Mouse (Mus musculus) forebrain, postnatal 0 days (tissue): ENCODE data around the gene Mpzl1. TPM values are rescaled to one million over a fixed set of nuclear protein-coding genes. Genes with fewer than 3 reads are reported as not detected.

Source experiments
- ATAC-seq: fragments of 200-750 bp; cut with Nextera tagmentation; 2 replicates; pipeline ENCODE4 v1.8.0; 2017; ENCODE audit warnings: mild to moderate bottlenecking, moderate library complexity
- DNase-seq: peaks from one replicate; pipeline ENCODE4 v3.0.0-alpha.2; 2015
- H3K27ac ChIP-seq: fragments of 300-500 bp; sonication (generic); 2 replicates; pipeline ENCODE4 v1.5.1; 2014; ENCODE audit warnings: low read depth, mild to moderate bottlenecking, antibody characterized with exemption, low read length, moderate library complexity, mixed read lengths
- H3K27me3 ChIP-seq: fragments of 300-500 bp; sonication (generic); 2 replicates; pipeline ENCODE4 v1.6.1; 2014; ENCODE audit warnings: mild to moderate bottlenecking, low read length, mixed read lengths; ENCODE audit not compliant: insufficient read depth
- H3K36me3 ChIP-seq: fragments of 300-500 bp; sonication (generic); 2 replicates; pipeline ENCODE4 v1.6.1; 2014; ENCODE audit warnings: mild to moderate bottlenecking, moderate library complexity; ENCODE audit not compliant: insufficient read depth
- H3K4me1 ChIP-seq: fragments of 300-500 bp; sonication (generic); 2 replicates; pipeline ENCODE4 v1.6.1; 2014; ENCODE audit warnings: antibody characterized with exemption; ENCODE audit not compliant: insufficient read depth
- H3K4me2 ChIP-seq: fragments of 300-500 bp; sonication (generic); 2 replicates; pipeline ENCODE4 v1.6.1; 2014; ENCODE audit warnings: low read depth, mild to moderate bottlenecking, moderate library complexity
- H3K4me3 ChIP-seq: fragments of 300-500 bp; sonication (generic); 2 replicates; pipeline ENCODE4 v1.5.1; 2014; ENCODE audit warnings: low read depth, low read length, mixed read lengths
- H3K9ac ChIP-seq: fragments of 300-500 bp; sonication (generic); 2 replicates; pipeline ENCODE4 v1.6.1; 2014; ENCODE audit warnings: mild to moderate bottlenecking
- H3K9me3 ChIP-seq: fragments of 300-500 bp; sonication (generic); 2 replicates; pipeline ENCODE4 v1.6.1; 2016; ENCODE audit warnings: low read length
- CTCF ChIP-seq: sonication (generic); IDR thresholded peaks from 2 replicates; pipeline ENCODE4 v1.5.1; 2016; ENCODE audit warnings: antibody characterized with exemption, control low read depth, low read depth
- WGBS: fragments of 180-500 bp; shearing (Covaris S2); extraction: QIAGEN DNeasy Blood & Tissue Kit; methylation state at CpG from one replicate; pipeline ENCODE4 v1.1.7; 2014; 5-methylcytosine and 5-hydroxymethylcytosine counted together
- polyA plus RNA-seq: library from polyadenylated mRNA; unstranded; fragments of >200 nt; fragmentation: Nextera tagmentation; extraction: Ambion mirVana; gene quantifications from 2 replicates; pipeline ENCODE4 v1.2.1, GENCODE M21; 2015
- total RNA-seq: library from RNA; depleted of rRNA; stranded (reverse); fragments of >200 nt; gene quantifications from 2 replicates; pipeline ENCODE4 v1.2.3, GENCODE M21; 2014

The Mpzl1 gene
- total and polyA plus RNA-seq, 2 experiments from 2014 or later: 23.9 to 127 TPM

DNA sequence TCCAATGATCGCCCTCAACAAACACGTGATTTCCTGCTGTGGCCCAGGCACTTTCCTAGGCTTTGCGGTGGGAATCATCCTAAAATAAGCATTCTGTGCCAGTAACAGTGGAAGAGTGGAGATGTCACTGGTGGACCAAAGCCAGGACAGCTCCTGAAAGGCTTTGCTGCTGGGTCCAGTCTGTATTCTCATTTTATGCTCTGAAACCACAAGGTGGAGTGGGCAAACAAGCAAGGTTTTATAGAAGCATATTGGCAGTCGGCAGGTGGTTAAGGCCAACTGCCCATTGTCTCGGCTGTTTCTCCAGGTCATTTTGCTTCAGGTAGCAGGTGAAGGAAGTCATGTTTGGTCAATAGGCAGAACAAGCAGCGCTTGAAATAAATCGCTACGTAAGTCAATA, 3.2 kb downstream of the Mpzl1 start:
- Histone ChIP-seq H3K4me1 (peaks cover 3% of the 10 kb centered on the region; the same call in 1 of the 2 replicates), H3K4me2 (no peak overlapping the region), H3K27me3 (no peaks in the 10 kb centered on the region), H3K4me3 (no peak overlapping the region), H3K9ac (no peak overlapping the region), H3K36me3 (no peaks in the 10 kb centered on the region), H3K9me3 (no peaks in the 10 kb centered on the region), H3K27ac (no peak overlapping the region)
- DNase-seq: no peak
- TF ChIP-seq CTCF: no peak
- no peak for ATAC-seq
- WGBS: 86% methylated on average over 8 of the region's 8 CpGs

DNA sequence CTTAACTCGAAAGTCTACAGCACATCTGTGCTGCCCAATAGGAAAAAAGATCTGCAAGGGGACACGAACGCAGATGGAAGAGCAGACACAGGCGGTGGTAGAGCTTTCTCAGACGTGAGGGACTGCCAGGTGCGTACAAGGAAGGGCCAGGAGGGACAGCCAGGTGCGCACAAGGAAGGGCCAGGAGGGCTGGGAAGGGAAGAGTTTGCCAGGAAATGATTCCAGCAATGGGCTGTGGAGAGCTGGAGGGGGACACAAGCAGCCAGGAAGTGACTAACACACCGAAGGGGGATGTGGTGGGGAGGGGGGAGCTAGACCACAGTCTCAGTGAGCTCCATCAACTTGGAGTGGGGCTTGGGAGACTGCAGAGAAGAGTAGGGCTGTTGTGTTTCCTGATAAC, 4.4 kb downstream of the Mpzl1 start:
- Histone ChIP-seq H3K9ac (no peak overlapping the region), H3K27ac (no peak overlapping the region), H3K9me3 (no peaks in the 10 kb centered on the region), H3K36me3 (no peaks in the 10 kb centered on the region), H3K4me1 (peaks cover 3% of the 10 kb centered on the region; the same call in 1 of the 2 replicates), H3K27me3 (no peaks in the 10 kb centered on the region), H3K4me3 (no peak overlapping the region), H3K4me2 (no peak overlapping the region)
- WGBS: 42% methylated on average over 8 of the region's 8 CpGs
- TF ChIP-seq CTCF: no peak
- ATAC-seq (no peak), DNase-seq (no peak)

- WGBS: 93% methylated on average over 1 of the region's 1 CpGs
- no peak overlapping the region for H3K4me3 ChIP-seq
- H3K36me3 ChIP-seq: no peaks in the 10 kb centered on the region
- no peak for DNase-seq
- H3K9ac ChIP-seq: no peak overlapping the region
- no peak overlapping the region for H3K4me2 ChIP-seq
- no peak for TF ChIP-seq CTCF
- H3K27ac ChIP-seq: no peak overlapping the region
- no peak for ATAC-seq
- peaks cover 3% of the 10 kb centered on the region; the same call in 1 of the 2 replicates for H3K4me1 ChIP-seq
- H3K27me3 ChIP-seq: no peaks in the 10 kb centered on the region
- no peaks in the 10 kb centered on the region for H3K9me3 ChIP-seq
Observed at GRCm38 (mm10) chr1:165628603-165629002, 5.7 kb downstream of the Mpzl1 start.

DNA sequence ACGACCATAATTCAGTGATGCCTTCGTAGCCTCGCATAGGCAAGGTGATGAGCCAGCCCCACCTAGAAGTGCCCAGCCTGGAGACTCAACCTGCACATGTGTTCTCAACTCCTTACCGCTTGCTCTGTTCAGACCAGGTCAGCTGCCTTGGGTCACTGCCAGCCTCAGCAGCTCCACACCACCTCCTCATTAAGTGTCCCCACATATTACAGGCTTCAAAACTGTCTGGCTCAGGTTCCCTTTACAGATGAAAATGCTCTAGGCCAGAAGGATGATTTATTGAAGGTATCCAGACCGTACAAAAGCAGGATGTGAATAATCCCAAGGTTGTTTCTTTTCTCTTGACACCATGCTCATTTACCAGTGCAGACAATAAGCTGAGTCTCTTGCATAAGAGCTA, 8.4 kb downstream of the Mpzl1 start:
- no peaks in the 10 kb centered on the region for H3K27me3 ChIP-seq
- H3K9me3 ChIP-seq: no peaks in the 10 kb centered on the region
- no peak for ATAC-seq
- no peak overlapping the region for H3K27ac ChIP-seq
- H3K4me2 ChIP-seq: no peak overlapping the region
- no peak for TF ChIP-seq CTCF
- H3K4me3 ChIP-seq: no peak overlapping the region
- no peaks in the 10 kb centered on the region for H3K36me3 ChIP-seq
- 86% methylated on average over 5 of the region's 5 CpGs for WGBS
- H3K9ac ChIP-seq: no peak overlapping the region
- DNase-seq: no peak
- H3K4me1 ChIP-seq: no peaks in the 10 kb centered on the region

DNA sequence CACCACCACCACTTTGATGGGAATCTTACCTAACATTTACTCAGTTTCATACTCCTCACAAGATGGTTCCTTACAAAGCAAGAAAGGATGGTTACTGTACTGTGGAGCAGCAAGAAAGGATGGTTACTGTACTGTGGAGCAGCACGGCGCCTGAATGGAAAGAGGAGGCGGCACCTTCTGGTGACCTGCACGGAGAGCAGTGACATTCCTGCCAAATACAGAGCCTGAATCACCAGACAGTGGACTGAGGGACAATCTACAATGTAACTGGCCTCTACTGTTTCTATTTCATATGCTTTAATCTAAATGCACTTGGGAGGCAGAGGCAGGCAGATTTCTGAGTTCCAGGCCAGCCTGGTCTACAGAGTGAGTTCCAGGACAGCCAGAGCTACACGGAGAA, 9.3 kb downstream of the Mpzl1 start:
- Histone ChIP-seq H3K4me1 (no peaks in the 10 kb centered on the region), H3K4me3 (no peak overlapping the region), H3K9me3 (no peaks in the 10 kb centered on the region), H3K9ac (no peak overlapping the region), H3K4me2 (no peak overlapping the region), H3K27me3 (no peaks in the 10 kb centered on the region), H3K36me3 (no peaks in the 10 kb centered on the region), H3K27ac (no peak overlapping the region)
- TF ChIP-seq CTCF: no peak
- ATAC-seq: no peak
- WGBS: 91% methylated on average over 5 of the region's 5 CpGs
- DNase-seq: no peak

- no peak for TF ChIP-seq CTCF
- WGBS: 50% methylated on average over 9 of the region's 9 CpGs
- H3K36me3 ChIP-seq: peaks cover 4% of the 10 kb centered on the region; the same call in 1 of the 2 replicates
Observed at GRCm38 (mm10) chr1:165618201-165618624, 16.1 kb downstream of the Mpzl1 start.

GRCm38 (mm10) chr1:165617166-165617891, 17.0 kb downstream of the Mpzl1 start:
- H3K27me3 ChIP-seq: no peaks in the 10 kb centered on the region
- H3K4me3 ChIP-seq: no peak overlapping the region
- no peaks in the 10 kb centered on the region for H3K4me1 ChIP-seq
- no peak overlapping the region for H3K4me2 ChIP-seq
- no peak for ATAC-seq
- no peak for TF ChIP-seq CTCF
- 27% methylated on average over 15 of the region's 15 CpGs for WGBS
- peak overlapping the region; percentile 62 for H3K27ac ChIP-seq
- peaks cover 4% of the 10 kb centered on the region; the same call in 1 of the 2 replicates for H3K36me3 ChIP-seq
- H3K9ac ChIP-seq: 0 out of 2 replicates have a peak overlapping the region, but pooled peaks have one; percentile 6
- peaks cover 8% of the 10 kb centered on the region; the same call in 1 of the 2 replicates for H3K9me3 ChIP-seq
- no peak for DNase-seq

More at GRCm38 (mm10) chr1:165618201-165618624, 16.1 kb downstream of the Mpzl1 start:
- H3K27ac ChIP-seq: no peak overlapping the region
- H3K4me2 ChIP-seq: no peak overlapping the region
- DNase-seq (no peak), ATAC-seq (peak; percentile 63)
- H3K27me3 ChIP-seq: no peaks in the 10 kb centered on the region
- no peak overlapping the region for H3K4me3 ChIP-seq
- H3K9ac ChIP-seq: no peak overlapping the region
- no peaks in the 10 kb centered on the region for H3K4me1 ChIP-seq
- peaks cover 8% of the 10 kb centered on the region; the same call in 1 of the 2 replicates for H3K9me3 ChIP-seq
